Mouse (Mus musculus) embryonic facial prominence, embryonic 11.5 days (tissue): ENCODE measurements around the gene 4930435E12Rik. TPM values are rescaled to one million over a fixed set of nuclear protein-coding genes. Genes with fewer than 3 reads are reported as not detected.

Experiments used
- ATAC-seq: fragments of 200-750 bp; cut with Nextera tagmentation; replicated peaks from 2 replicates; pipeline ENCODE4 v1.8.0; 2017; ENCODE audit warnings: low read depth; ENCODE audit not compliant: insufficient number of reproducible peaks, low FRiP score, low TSS enrichment
- DNase-seq: peaks from one replicate; pipeline ENCODE4 v3.0.0-alpha.2; 2015; ENCODE audit warnings: low spot score
- H3K27ac ChIP-seq: fragments of 300-500 bp; sonication (generic); replicated peaks from 2 replicates; pipeline ENCODE4 v1.5.1; 2014; ENCODE audit warnings: mild to moderate bottlenecking, low read depth, low read length, control low read depth
- H3K27me3 ChIP-seq: fragments of 300-500 bp; sonication (generic); 2 replicates; pipeline ENCODE4 v1.6.1; 2014; ENCODE audit warnings: mild to moderate bottlenecking, low read length, moderate library complexity, mixed read lengths; ENCODE audit not compliant: control insufficient read depth, insufficient read depth
- H3K36me3 ChIP-seq: fragments of 300-500 bp; sonication (generic); replicated peaks from 2 replicates; pipeline ENCODE4 v1.6.1; 2014; ENCODE audit warnings: low read depth, mild to moderate bottlenecking, low read length, moderate library complexity, mixed read lengths; ENCODE audit not compliant: control insufficient read depth, insufficient read depth
- H3K4me1 ChIP-seq: fragments of 300-500 bp; sonication (generic); 2 replicates; pipeline ENCODE4 v1.6.1; 2014; ENCODE audit warnings: low read length, mixed read lengths; ENCODE audit not compliant: control insufficient read depth, insufficient read depth
- H3K4me2 ChIP-seq: fragments of 300-500 bp; sonication (generic); 2 replicates; pipeline ENCODE4 v1.6.1; 2014; ENCODE audit warnings: low read depth, mild to moderate bottlenecking, control low read depth, low read length, moderate library complexity
- H3K4me3 ChIP-seq: fragments of 300-500 bp; sonication (generic); 2 replicates; pipeline ENCODE4 v1.5.1; 2014; ENCODE audit warnings: low read depth, low read length, control low read depth
- H3K9ac ChIP-seq: fragments of 300-500 bp; sonication (generic); replicated peaks from 2 replicates; pipeline ENCODE4 v1.6.1; 2014; ENCODE audit warnings: mild to moderate bottlenecking, control low read depth, low read length
- H3K9me3 ChIP-seq: fragments of 300-500 bp; sonication (generic); replicated peaks from 2 replicates; pipeline ENCODE4 v1.6.1; 2016; ENCODE audit warnings: mild to moderate bottlenecking, low read length, inconsistent platforms, mixed read lengths; ENCODE audit not compliant: control insufficient read depth
- WGBS: fragments of 180-500 bp; shearing (Covaris S2); extraction: QIAGEN DNeasy Blood & Tissue Kit; methylation state at CpG from one replicate; pipeline ENCODE4 v1.1.7; 2014; 5-methylcytosine and 5-hydroxymethylcytosine counted together
- polyA plus RNA-seq: library from polyadenylated mRNA; unstranded; fragments of >200 nt; fragmentation: Nextera tagmentation; extraction: Ambion mirVana; gene quantifications from 2 replicates; pipeline ENCODE4 v1.2.1, GENCODE M21; 2014

Gene 4930435E12Rik
- polyA plus RNA-seq, 1 experiment from 2014 or later, result not detected

DNA sequence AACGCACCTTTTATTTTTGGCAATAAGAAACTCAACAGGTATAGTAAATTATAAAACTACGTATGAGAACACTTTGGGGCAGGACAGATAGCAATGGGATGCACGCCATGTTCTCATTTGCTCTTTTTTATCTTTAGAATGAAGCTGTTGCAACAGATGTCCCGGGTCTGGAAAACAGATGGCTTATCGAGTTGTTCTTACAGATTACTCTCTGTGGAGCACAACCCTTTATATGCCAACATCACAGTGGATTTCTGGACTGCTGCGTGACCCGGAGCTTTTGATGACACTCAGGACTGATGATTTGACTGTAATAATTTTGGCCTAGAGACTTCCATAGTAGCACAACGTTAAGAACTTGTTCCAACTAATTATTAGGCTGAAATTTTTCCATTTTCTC, 60.8 kb downstream of the 4930435E12Rik start:
- no peak overlapping the region for H3K4me2 ChIP-seq
- no peak overlapping the region for H3K9ac ChIP-seq
- H3K36me3 ChIP-seq, result no peaks in the 10 kb centered on the region
- no peak for ATAC-seq
- H3K9me3 ChIP-seq, result no peaks in the 10 kb centered on the region
- H3K4me3 ChIP-seq, result no peak overlapping the region
- 84% methylated on average over 8 of the region's 8 CpGs for WGBS
- DNase-seq, result no peak
- no peak overlapping the region for H3K27ac ChIP-seq
- no peaks in the 10 kb centered on the region for H3K27me3 ChIP-seq
- H3K4me1 ChIP-seq, result no peaks in the 10 kb centered on the region

DNA sequence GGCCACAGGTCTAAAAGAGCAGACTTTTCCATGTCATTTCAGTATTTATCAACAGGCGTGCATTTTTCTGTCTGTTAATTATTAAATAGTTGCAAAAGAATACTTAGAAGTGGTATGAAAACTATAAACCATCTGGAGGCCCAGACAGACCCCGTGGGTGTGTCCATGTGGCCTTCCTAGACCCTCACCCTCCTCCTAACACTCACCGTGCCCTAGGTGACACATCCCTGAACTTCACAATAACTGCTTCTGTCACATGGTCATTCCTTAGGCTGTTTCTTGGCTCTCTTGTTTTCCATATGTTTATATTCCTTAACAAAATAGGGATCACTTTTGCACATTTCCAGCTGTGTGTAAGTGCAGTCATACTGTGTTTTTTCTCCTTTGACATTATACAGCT, 61.9 kb downstream of the 4930435E12Rik start:
- no peaks in the 10 kb centered on the region for H3K27me3 ChIP-seq
- no peak overlapping the region for H3K4me2 ChIP-seq
- no peak overlapping the region for H3K9ac ChIP-seq
- DNase-seq (no peak), ATAC-seq (no peak)
- H3K4me3 ChIP-seq, result no peak overlapping the region
- H3K4me1 ChIP-seq, result no peaks in the 10 kb centered on the region
- no peaks in the 10 kb centered on the region for H3K36me3 ChIP-seq
- no peaks in the 10 kb centered on the region for H3K9me3 ChIP-seq
- no peak overlapping the region for H3K27ac ChIP-seq
- 68% methylated on average over 3 of the region's 3 CpGs for WGBS

DNA sequence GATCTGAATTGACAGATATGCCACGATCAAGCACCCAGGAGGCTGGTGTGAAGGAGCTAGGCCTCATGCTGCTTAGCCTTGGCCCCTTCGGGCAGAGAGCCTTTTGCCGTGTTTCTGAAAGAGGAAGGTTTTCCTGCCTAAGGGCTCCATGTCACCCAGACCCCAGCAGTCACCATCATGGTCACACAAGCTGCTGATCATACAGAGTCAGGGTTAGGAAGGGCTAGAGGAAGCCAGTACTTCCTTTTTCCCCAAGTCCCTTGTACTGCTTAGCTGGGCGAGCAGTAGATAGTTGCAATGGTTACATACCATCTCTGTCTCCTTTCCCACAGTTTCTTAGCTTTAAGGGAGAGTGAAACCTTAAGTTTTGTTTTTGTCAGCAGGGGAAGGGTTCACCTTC, 65.0 kb downstream of the 4930435E12Rik start:
- DNase-seq (no peak), ATAC-seq (no peak)
- Histone ChIP-seq H3K9me3 (no peaks in the 10 kb centered on the region), H3K36me3 (no peaks in the 10 kb centered on the region), H3K9ac (no peak overlapping the region), H3K27ac (no peak overlapping the region), H3K4me2 (no peak overlapping the region), H3K4me1 (no peaks in the 10 kb centered on the region), H3K4me3 (no peak overlapping the region), H3K27me3 (no peaks in the 10 kb centered on the region)
- 83% methylated on average over 4 of the region's 4 CpGs for WGBS

DNA sequence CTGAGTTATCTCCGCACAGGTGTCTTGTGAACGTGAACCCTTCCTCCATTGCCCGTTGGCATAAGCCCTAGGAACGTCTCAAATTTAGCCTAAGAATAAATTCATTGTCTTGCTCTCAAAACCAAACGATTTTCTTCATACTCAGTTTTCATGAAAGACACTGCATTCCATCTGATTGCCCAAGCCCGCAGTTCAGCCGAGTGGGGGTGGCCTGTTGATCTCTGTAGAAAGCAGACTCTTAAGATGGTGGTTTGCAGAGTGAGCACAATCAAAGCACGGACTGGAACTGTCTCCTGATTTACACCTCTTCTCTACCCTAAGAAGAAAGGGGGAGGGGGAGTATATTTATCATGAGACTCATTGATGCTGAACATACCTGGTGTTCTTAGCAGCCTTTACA, 66.1 kb downstream of the 4930435E12Rik start:
- no peak overlapping the region for H3K9ac ChIP-seq
- H3K4me1 ChIP-seq, result no peaks in the 10 kb centered on the region
- no peaks in the 10 kb centered on the region for H3K36me3 ChIP-seq
- no peaks in the 10 kb centered on the region for H3K9me3 ChIP-seq
- H3K27ac ChIP-seq, result no peak overlapping the region
- WGBS, result 87% methylated on average over 8 of the region's 8 CpGs
- H3K4me3 ChIP-seq, result no peak overlapping the region
- ATAC-seq, result no peak
- no peaks in the 10 kb centered on the region for H3K27me3 ChIP-seq
- no peak overlapping the region for H3K4me2 ChIP-seq
- no peak for DNase-seq

Other genes starting within 250 kb of the 4930435E12Rik start
- 8.0 and 9.4 TPM in 2 replicates for gene Arhgap31, start 115.5 kb downstream of the 4930435E12Rik start, polyA plus RNA-seq
- 39.3 and 39.6 TPM in 2 replicates for gene B4galt4, start 86.5 kb downstream of the 4930435E12Rik start, polyA plus RNA-seq
- 2.6 and 2.9 TPM in 2 replicates for gene Upk1b, start 28.4 kb downstream of the 4930435E12Rik start, polyA plus RNA-seq
- gene Igsf11, start 63.9 kb upstream of the 4930435E12Rik start, polyA plus RNA-seq, result 0.49 and 0.75 TPM in 2 replicates